Mouse (Mus musculus) MEL (cell line): Measurements from ENCODE around the gene Slc4a3.

Experiments
- CHD2 ChIP-seq: IDR thresholded peaks from 2 replicates; pipeline ENCODE4 v1.6.1; 2011; ENCODE audit warnings: low read length, improper control_type of control experiment
- CTCF ChIP-seq, 3 experiments: IDR thresholded peaks in 2 of 3; conservative IDR thresholded peaks in 1 of 3; 2 replicates each; pipeline ENCODE4 v1.5.1; 2011 to 2012; ENCODE audit warnings: low read length in 3 of 3, low read depth in 2 of 3, mild to moderate bottlenecking in 2 of 3, improper control_type of control experiment in 1 of 3, inconsistent platforms in 1 of 3, mixed read lengths in 1 of 3, moderate library complexity in 1 of 3; ENCODE audit not compliant: control insufficient read depth in 1 of 3, insufficient read depth in 1 of 3, poor library complexity in 1 of 3, severe bottlenecking in 1 of 3
- MAFK ChIP-seq: IDR thresholded peaks from 2 replicates; pipeline ENCODE4 v1.6.1; 2011; ENCODE audit warnings: low read depth, mild to moderate bottlenecking, low read length, improper control_type of control experiment, borderline replicate concordance
- MXI1 ChIP-seq: IDR thresholded peaks from 2 replicates; pipeline ENCODE4 v1.6.1; 2011; ENCODE audit warnings: mild to moderate bottlenecking, low read depth, low read length, improper control_type of control experiment
- TCF12 ChIP-seq: IDR thresholded peaks from 2 replicates; pipeline ENCODE4 v1.6.1; 2014; ENCODE audit warnings: low read depth, mild to moderate bottlenecking, inconsistent platforms, low read length, improper control_type of control experiment, moderate library complexity
- ZKSCAN1 ChIP-seq: IDR thresholded peaks from 2 replicates; pipeline ENCODE4 v1.6.1; 2012; ENCODE audit warnings: low read depth, mild to moderate bottlenecking, inconsistent platforms, low read length, improper control_type of control experiment, moderate library complexity

DNA sequence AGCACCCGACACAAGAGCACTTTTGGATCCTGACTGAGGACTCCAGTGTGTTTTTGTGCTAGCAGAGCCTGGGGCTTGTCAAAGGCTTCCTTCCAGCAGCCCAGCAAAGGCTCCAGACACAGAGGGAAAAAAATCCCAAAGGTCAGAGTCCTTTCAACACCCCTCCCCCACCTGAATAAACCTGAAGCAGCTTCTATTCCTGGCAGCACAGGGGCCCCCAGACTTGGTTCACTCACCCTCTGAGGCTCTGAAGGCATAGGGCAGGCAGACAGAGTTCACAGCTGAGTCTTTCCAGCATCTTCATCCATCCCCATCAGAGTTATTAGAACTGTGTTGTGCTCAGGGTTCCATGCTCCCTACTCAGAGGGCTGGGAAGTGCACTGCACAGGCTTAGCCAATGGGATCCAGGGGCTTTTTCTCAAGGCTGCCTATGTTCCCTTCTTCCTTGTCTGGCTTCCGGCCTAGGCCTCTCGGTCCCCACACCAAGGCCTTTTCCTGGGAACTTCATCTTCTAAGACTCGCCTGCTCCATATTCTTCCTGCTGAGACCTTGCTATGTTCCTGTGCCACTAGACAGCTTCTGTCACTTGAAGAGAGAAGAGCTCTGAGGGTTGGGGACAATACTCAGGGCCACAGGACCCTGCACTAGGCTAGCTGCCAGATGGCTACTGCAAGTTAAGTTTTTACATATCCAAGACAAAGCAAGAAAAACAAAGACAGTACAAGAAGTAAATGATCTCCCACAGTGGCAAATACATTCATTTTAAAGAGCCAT, 34.4 kb upstream of the Slc4a3 start:
- no peak for TF ChIP-seq CTCF (IDR thresholded peaks at IDR 0.05 in 2 of 3, conservative IDR thresholded peaks at IDR 0.05 in 1 of 3; ENCODE audit: control insufficient read depth in 1 of 3, insufficient read depth in 1 of 3, low read depth in 2 of 3, low read length in 3 of 3, poor library complexity in 1 of 3, severe bottlenecking in 1 of 3)
- no peak for TF ChIP-seq MXI1
- no peak for TF ChIP-seq MAFK
- TF ChIP-seq CHD2 = no peak
- no peak for TF ChIP-seq ZKSCAN1
- no peak for TF ChIP-seq TCF12
